Mouse (Mus musculus) liver, adult (tissue): Measurements from ENCODE around the gene 4922502D21Rik.

Experiments used
- GATA4 ChIP-seq: IDR thresholded peaks from 2 replicates; pipeline ENCODE4 v1.6.1; 2014; ENCODE audit warnings: mild to moderate bottlenecking, low read length; ENCODE audit not compliant: insufficient replicate concordance

4922502D21Rik gene

GRCm38 (mm10) chr6:129319331-129319730, 12.3 kb downstream of the 4922502D21Rik start:
- no peak for TF ChIP-seq GATA4

GRCm38 (mm10) chr6:129318395-129318794, 13.2 kb downstream of the 4922502D21Rik start:
- TF ChIP-seq GATA4, result no peak

GRCm38 (mm10) chr6:129316463-129316862, 15.1 kb downstream of the 4922502D21Rik start:
- TF ChIP-seq GATA4, result no peak

- TF ChIP-seq GATA4, result no peak
Measured at GRCm38 (mm10) chr6:129315698-129316097, 15.9 kb downstream of the 4922502D21Rik start.

GRCm38 (mm10) chr6:129314655-129315168, 16.9 kb downstream of the 4922502D21Rik start:
- TF ChIP-seq GATA4, result no peak

- no peak for TF ChIP-seq GATA4
Measured at GRCm38 (mm10) chr6:129312499-129312898, 19.1 kb downstream of the 4922502D21Rik start.

GRCm38 (mm10) chr6:129304180-129304579, 27.4 kb downstream of the 4922502D21Rik start:
- no peak for TF ChIP-seq GATA4

- no peak for TF ChIP-seq GATA4
Measured at GRCm38 (mm10) chr6:129288708-129289107, 42.9 kb downstream of the 4922502D21Rik start.

GRCm38 (mm10) chr6:129284384-129285104, 47.1 kb downstream of the 4922502D21Rik start:
- no peak for TF ChIP-seq GATA4

GRCm38 (mm10) chr6:129283271-129283670, 48.3 kb downstream of the 4922502D21Rik start:
- no peak for TF ChIP-seq GATA4

- TF ChIP-seq GATA4, result no peak
Measured at GRCm38 (mm10) chr6:129276483-129276882, 55.1 kb downstream of the 4922502D21Rik start.

GRCm38 (mm10) chr6:129275624-129276203, 55.9 kb downstream of the 4922502D21Rik start:
- TF ChIP-seq GATA4, result no peak

GRCm38 (mm10) chr6:129275220-129275619, 56.4 kb downstream of the 4922502D21Rik start, which contains the start of gene Cd69:
Gene Cd69, minus strand, starts transcription at chr6:129275436.
- no peak for TF ChIP-seq GATA4

- TF ChIP-seq GATA4, result no peak
Measured at GRCm38 (mm10) chr6:129274476-129274875, 57.1 kb downstream of the 4922502D21Rik start.

- TF ChIP-seq GATA4, result no peak
Measured at GRCm38 (mm10) chr6:129273662-129274061, 57.9 kb downstream of the 4922502D21Rik start.
